Mouse (Mus musculus): ENCODE measurements around the gene Rab11fip2.

- TF ChIP-seq CTCF (conservative IDR thresholded peaks at IDR 0.05; ENCODE audit: low read length) (no peak), POU5F1 (IDR thresholded peaks at IDR 0.05; ENCODE audit: borderline replicate concordance, low read length) (no peak), NANOG (IDR thresholded peaks at IDR 0.05; ENCODE audit: borderline replicate concordance, low read length) (no peak)
These were observed 11.4 kb downstream of the Rab11fip2 start for GRCm38 (mm10) chr19:59932085-59932484.

Measured in E14TG2a.4 (cell line).